8 mouse cellular contexts compared by ENCODE assay signal in genomic region chr9:124311502-124311901, GRCm38 (mm10). TPM values are rescaled to one million over a fixed set of nuclear protein-coding genes. Genes with fewer than 3 reads are reported as not detected.
DNase-seq lines count a peak whose midpoint lies in the region; ATAC-seq and TF ChIP-seq lines count a peak whose summit lies in the region.

No protein-coding gene starts in this region.

- no peaks in the 10 kb centered on the region for H3K27me3 ChIP-seq in kidney, adult 2 months (replicated peaks; ENCODE audit: control insufficient read depth, insufficient read depth, low read length)
- H3K27me3 ChIP-seq in embryonic facial prominence, embryonic 11.5 days (ENCODE audit: control insufficient read depth, insufficient read depth, low read length) = no peaks in the 10 kb centered on the region
- no peaks in the 10 kb centered on the region for H3K27me3 ChIP-seq in hindbrain, embryonic 15.5 days
- no peaks in the 10 kb centered on the region for H3K27me3 ChIP-seq in midbrain, embryonic 14.5 days (ENCODE audit: control insufficient read depth, insufficient read depth, low read length)

- no peak for TF ChIP-seq CTCF in kidney, adult 2 months (conservative IDR thresholded peaks at IDR 0.05; ENCODE audit: insufficient read depth, insufficient read length, low read depth, low read length)

- DNase-seq in kidney, adult 2 months = no peak
- DNase-seq in kidney, adult 11 months = no peak
- DNase-seq in embryonic facial prominence, embryonic 11.5 days (ENCODE audit: low spot score) = no peak
- DNase-seq in midbrain, embryonic 14.5 days = no peak
- no peak for DNase-seq in urinary bladder, postnatal 10 days (ENCODE audit: low spot score)
- no peak for DNase-seq in gastrocnemius, adult 8-10 months (ENCODE audit: low spot score in 2 of 2)
- DNase-seq in natural killer cell, adult 2 months (ENCODE audit: low spot score in 2 of 2) = no peak

- H3K9me3 ChIP-seq in embryonic facial prominence, embryonic 11.5 days (replicated peaks; ENCODE audit: control insufficient read depth, low read length) = no peaks in the 10 kb centered on the region
- H3K9me3 ChIP-seq in hindbrain, embryonic 15.5 days = no peaks in the 10 kb centered on the region
- H3K9me3 ChIP-seq in midbrain, embryonic 14.5 days (ENCODE audit: control insufficient read depth, low read length) = no peaks in the 10 kb centered on the region

- H3K4me1 ChIP-seq in kidney, adult 2 months (ENCODE audit: control insufficient read depth, insufficient read depth, low read length) = peaks cover 5% of the 10 kb centered on the region; the same call in 1 of the 2 replicates
- no peaks in the 10 kb centered on the region for H3K4me1 ChIP-seq in embryonic facial prominence, embryonic 11.5 days (ENCODE audit: control insufficient read depth, insufficient read depth, low read length)
- H3K4me1 ChIP-seq in hindbrain, embryonic 15.5 days (replicated peaks) = peaks cover 6% of the 10 kb centered on the region
- peaks cover 6% of the 10 kb centered on the region for H3K4me1 ChIP-seq in midbrain, embryonic 14.5 days (ENCODE audit: control insufficient read depth, insufficient read depth, low read length)

- no peaks in the 10 kb centered on the region for H3K36me3 ChIP-seq in kidney, adult 2 months (ENCODE audit: control insufficient read depth, insufficient read depth, low read length)
- H3K36me3 ChIP-seq in embryonic facial prominence, embryonic 11.5 days (replicated peaks; ENCODE audit: control insufficient read depth, insufficient read depth, low read depth, low read length) = no peaks in the 10 kb centered on the region
- H3K36me3 ChIP-seq in hindbrain, embryonic 15.5 days = no peaks in the 10 kb centered on the region
- H3K36me3 ChIP-seq in midbrain, embryonic 14.5 days (ENCODE audit: control insufficient read depth, insufficient read depth, low read length) = no peaks in the 10 kb centered on the region

- H3K9ac ChIP-seq in embryonic facial prominence, embryonic 11.5 days (replicated peaks; ENCODE audit: low read length) = 0 out of 2 replicates have a peak overlapping the region, but pooled peaks have one; percentile 25
- H3K9ac ChIP-seq in hindbrain, embryonic 15.5 days = peak overlapping the region; percentile 68
- peak overlapping the region; percentile 54 for H3K9ac ChIP-seq in midbrain, embryonic 14.5 days (replicated peaks; ENCODE audit: low read length)

- H3K4me2 ChIP-seq in embryonic facial prominence, embryonic 11.5 days (ENCODE audit: low read depth, low read length) = no peak overlapping the region
- peak overlapping the region; percentile 60 for H3K4me2 ChIP-seq in hindbrain, embryonic 15.5 days
- H3K4me2 ChIP-seq in midbrain, embryonic 14.5 days (ENCODE audit: low read length) = peak overlapping the region; percentile 55

- H3K27ac ChIP-seq in kidney, adult 2 months (ENCODE audit: insufficient read depth, low read depth, low read length) = no peak overlapping the region
- H3K27ac ChIP-seq in embryonic facial prominence, embryonic 11.5 days (replicated peaks; ENCODE audit: low read depth, low read length) = no peak overlapping the region
- H3K27ac ChIP-seq in hindbrain, embryonic 15.5 days (replicated peaks) = peak overlapping the region; percentile 94
- H3K27ac ChIP-seq in midbrain, embryonic 14.5 days (replicated peaks; ENCODE audit: low read depth, low read length) = peak overlapping the region; percentile 80; the same call in 1 of the 2 replicates

- H3K4me3 ChIP-seq in kidney, adult 2 months (ENCODE audit: insufficient read depth, low read depth, low read length) = peak overlapping the region; percentile 91
- H3K4me3 ChIP-seq in embryonic facial prominence, embryonic 11.5 days (ENCODE audit: low read depth, low read length) = peak overlapping the region; percentile 66; the same call in 1 of the 2 replicates
- peak overlapping the region; percentile 85 for H3K4me3 ChIP-seq in hindbrain, embryonic 15.5 days
- H3K4me3 ChIP-seq in midbrain, embryonic 14.5 days (replicated peaks; ENCODE audit: low read depth, low read length) = peak overlapping the region; percentile 58

- no peak for ATAC-seq in embryonic facial prominence, embryonic 11.5 days (replicated peaks; ENCODE audit: insufficient number of reproducible peaks, low FRiP score, low TSS enrichment, low read depth)
- no peak for ATAC-seq in hindbrain, embryonic 15.5 days (ENCODE audit: low FRiP score, low read depth)
- no peak for ATAC-seq in midbrain, embryonic 14.5 days (ENCODE audit: low FRiP score, low TSS enrichment)

- no peak for TF ChIP-seq POLR2A in kidney, adult 2 months (IDR thresholded peaks at IDR 0.05; ENCODE audit: low read depth, low read length)

RNA-seq across cellular contexts. Expression of gene 2010315B03Rik, which starts 1.0 kb away (rescaled TPM):
- 4.5 and 6.3 TPM in 2 replicates for polyA plus RNA-seq in kidney, adult 2 months (2012; rRNA removed)
- polyA plus RNA-seq in embryonic facial prominence, embryonic 11.5 days (2014; fragmentation: Nextera tagmentation; extraction: Ambion mirVana) = 3.5 and 4.8 TPM in 2 replicates
- polyA plus RNA-seq in hindbrain, embryonic 15.5 days (2015; fragmentation: Nextera tagmentation; extraction: Ambion mirVana) = 12.0 and 14.3 TPM in 2 replicates
- polyA plus RNA-seq in midbrain, embryonic 14.5 days (2014; fragmentation: Nextera tagmentation; extraction: Ambion mirVana) = 9.5 and 10.8 TPM in 2 replicates
- total RNA-seq in gastrocnemius, adult 8-10 months (2022) = 10 to 100 TPM in 2 of 4 experiments, 1 to 10 TPM in 2; 9.2 to 11.8 (median 10.2) TPM

Comparison
In these comparisons a context has a peak if more than half of its experiments do, and no peak if none do; other contexts are left out.
1. H3K27ac ChIP-seq: peak in hindbrain, embryonic 15.5 days (single experiment) and midbrain, embryonic 14.5 days (single experiment); none in kidney, adult 2 months (single experiment) and embryonic facial prominence, embryonic 11.5 days (single experiment).
2. Peak in every context shown above with its lines, with median percentiles within 50 percentile points of each other: H3K4me3 ChIP-seq and H3K9ac ChIP-seq.